Mouse (Mus musculus) 3T3-L1 (cell line): ENCODE results near the gene Bcr.

Source experiments
- DNase-seq: peaks from one replicate; pipeline ENCODE4 v3.0.0-alpha.2; 2015; ENCODE audit warnings: low read depth, low spot score

Gene Bcr

DNA sequence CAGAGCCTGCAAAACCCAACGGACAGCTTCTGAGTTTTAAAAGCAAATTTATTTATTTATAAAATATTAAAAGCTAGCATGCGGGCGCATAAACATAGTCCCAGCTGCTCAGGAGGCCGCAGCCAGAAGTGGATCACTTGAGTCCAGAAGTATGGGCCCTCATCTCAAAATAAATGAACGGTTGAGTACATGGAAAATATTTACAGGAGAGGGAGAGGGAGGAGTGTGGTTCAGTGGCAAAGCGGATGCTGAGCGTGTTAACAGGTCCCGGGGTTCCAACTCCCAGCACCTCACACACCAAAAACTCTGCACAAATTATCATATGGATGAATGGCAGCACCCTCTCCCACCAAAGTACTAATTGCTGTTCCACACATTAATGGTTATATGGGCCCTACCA lies 2.1 kb upstream of the Bcr start:
- DNase-seq = no peak

DNA sequence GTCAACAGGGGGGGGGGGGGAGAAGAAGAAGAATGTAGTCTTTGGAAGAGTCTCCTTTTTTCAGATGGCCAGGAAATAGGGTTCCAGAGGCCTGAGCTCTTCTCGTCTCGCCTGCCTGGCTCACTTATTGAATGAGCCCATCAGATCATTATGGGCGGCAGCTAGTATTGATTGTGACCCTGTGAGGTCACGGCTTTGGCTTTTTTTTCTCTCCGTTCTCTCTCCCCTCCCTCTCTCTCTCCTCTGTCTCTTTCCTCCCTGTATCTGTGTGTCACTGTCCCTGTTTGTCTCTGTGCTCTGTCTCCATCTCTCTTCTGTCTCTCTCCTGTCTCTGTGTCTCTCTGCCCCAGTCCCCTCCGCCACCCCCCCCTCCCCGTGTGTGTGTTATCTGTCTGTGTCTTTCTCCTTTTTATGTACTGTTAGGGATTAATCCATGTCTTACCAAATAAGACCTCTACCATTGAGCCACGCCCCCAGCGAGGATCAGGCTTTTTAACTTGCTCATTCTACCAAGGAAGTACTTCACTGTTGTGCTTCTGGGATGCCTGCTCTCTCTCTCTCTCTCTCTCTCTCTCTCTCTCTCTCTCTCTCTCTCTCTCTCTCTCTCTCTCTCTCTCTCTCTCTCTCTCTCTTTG lies 1.5 kb upstream of the Bcr start:
- peak; percentile 33 for DNase-seq

DNA sequence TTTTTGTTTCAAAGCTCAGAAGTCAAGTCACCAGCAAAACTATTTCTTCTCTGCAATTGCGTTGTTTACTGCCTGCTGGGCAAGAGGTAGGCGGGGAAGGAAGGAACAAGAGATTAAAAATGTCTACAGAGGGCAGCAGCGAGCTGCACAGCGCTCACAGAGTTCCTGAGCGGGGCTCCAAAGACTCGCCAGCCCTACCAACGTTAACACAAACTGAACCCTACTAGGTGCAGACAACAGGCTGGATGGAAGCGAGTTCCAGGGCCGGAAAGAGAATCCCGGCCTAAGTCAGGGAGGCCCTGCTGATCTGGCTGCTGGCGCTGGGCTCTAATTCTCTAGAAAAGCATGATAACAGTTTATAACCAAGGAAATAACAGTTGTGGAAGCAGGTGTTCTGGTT lies 996 bp upstream of the Bcr start:
- DNase-seq = peak; percentile 88

DNA sequence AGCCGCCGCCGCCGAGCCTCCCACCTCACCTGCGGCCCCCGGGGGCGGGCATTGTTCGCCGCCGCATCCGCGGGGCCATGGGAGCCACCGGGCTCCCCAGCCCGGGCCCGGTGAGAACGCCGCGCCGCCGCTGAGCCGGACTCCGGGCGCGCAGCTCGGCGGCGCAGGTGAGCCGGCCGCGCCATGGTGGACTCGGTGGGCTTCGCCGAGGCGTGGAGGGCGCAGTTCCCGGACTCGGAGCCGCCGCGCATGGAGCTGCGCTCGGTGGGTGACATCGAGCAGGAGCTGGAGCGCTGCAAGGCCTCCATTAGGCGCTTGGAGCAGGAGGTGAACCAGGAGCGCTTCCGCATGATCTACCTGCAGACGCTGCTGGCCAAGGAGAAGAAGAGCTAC lies 447 bp downstream of the Bcr start:
- DNase-seq = no peak

DNA sequence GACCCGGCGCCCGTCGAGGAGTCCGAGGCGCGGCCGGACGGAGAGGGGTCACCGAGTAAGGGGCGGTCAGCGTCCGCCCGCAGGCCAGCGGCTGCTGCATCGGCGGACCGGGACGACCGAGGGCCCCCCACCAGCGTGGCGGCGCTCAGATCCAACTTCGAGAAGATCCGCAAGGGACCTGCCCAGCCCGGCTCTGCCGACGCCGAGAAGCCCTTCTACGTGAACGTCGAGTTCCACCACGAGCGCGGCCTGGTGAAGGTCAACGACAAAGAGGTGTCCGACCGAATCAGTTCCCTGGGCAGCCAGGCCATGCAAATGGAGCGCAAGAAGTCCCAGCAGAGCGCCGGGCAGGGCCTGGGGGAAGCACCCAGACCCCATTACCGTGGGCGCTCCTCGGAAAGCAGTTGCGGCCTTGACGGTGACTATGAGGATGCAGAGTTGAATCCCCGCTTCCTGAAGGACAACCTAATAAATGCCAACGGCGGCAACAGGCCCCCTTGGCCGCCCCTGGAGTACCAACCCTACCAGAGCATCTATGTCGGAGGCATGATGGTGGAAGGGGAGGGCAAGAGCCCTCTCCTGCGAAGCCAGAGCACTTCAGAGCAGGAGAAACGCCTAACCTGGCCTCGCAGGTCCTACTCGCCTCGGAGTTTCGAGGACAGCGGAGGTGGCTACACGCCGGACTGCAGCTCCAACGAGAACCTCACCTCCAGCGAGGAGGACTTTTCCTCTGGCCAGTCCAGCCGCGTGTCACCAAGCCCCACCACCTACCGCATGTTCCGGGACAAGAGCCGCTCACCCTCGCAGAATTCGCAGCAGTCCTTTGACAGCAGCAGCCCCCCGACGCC lies 1.2 kb downstream of the Bcr start:
- DNase-seq = no peak

DNA sequence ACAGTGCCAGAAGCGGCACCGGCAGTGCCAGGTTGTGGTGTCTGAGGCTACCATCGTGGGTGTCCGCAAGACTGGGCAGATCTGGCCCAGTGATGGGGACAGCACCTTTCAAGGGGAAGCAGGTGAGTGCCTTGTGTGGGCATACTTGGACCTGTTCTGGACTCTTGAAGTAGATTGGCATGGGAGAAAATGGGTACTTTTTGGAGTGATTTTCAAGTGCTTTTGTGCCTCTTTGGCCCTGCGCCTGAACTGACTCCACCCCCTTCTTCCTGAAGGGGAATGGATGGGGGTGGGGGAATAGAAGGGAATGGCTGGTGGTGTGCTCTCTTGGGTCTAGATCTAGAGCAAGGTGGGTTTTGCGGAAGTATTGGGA lies 1.8 kb downstream of the Bcr start:
- DNase-seq = no peak

DNA sequence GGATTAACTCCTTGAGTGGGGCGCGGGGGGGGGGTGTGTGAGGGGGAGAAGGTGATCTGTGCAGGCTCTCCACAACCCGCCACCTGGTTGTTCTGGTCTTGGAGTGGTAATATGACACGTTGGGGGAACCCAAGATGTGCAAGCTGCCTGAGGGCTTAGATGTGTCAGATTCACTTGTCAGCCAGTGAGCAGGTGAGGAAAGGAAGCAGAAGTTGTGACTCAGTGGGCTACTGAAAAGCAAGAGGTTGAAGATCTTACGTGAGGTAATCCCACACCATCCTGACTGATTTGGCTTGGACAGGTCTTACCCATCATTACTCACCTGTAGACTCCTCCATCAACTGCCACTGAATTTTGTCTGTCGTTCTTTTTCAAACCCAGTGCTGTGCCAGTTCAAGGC lies 2.2 kb downstream of the Bcr start:
- peak; percentile 29 for DNase-seq

DNA sequence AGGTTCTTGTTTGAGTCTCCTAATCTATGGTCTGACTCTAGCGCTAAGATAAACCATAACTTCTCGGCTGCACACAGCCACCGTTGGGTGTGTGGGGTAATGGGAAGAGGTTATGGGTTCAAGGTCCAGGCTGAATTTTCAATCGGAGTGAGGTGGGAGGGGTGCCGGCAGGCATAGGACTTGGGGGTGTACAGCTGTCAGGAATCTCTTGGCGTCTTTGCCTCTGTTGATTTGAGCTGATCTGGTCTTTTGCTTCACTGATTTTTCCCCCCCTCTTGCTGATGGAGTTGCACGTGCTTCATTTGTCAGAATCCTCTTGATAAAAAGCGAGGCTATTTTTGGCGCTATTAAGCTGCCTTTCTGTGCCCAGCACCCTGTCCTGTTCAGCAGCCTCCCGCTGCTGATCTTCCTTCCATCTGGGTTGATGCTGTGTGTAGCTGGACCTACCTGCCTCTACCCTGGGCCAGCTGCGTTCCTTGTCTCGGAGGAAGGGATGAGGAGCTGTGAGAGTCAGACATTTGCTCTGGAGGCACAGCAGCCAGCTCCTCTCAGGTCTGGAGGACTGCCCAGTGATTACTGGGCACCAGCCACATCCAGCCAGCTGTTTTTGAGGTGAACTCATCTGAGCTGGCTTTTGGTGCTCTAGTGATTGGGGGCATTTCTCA lies 3.0 kb downstream of the Bcr start:
- DNase-seq = peak; percentile 59

DNA sequence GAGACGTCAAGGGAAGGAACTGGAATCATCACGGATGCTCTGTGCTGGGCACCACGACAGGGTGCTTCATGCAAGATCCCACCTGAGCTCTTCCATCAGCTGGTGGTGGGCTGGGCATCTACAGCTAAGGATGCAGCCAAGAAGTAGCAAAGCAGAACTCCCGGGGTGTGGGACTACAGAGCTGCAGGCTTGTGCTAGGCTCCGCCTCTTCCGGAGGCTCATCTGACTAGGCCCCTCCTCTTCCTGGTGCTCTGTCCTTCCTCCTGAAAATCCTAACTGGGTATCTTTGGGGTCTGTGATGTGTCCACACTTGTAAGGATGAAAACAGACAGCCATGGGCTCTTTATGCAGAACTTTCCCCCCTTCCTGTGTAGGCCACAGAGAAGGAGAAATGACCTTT lies 5.3 kb downstream of the Bcr start:
- DNase-seq = no peak

DNA sequence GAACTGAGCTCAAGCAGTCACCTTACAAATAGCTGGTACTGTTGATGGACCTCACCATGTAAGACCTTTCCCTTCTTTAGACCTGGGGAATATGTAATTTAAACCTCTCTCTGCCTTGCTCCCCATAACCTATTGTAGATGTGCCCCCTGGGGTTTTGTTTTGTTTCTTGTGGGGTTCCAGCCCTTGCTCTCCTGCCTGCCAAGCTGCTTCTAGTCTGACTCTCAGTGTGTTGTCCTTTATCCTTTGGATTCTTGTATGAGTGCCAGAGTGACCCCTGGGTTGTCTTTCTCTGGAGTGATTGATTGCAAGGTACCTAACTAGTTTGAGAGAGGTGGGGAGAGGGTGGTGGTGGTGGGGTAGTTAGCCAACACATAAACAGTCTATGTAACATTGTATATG lies 7.1 kb downstream of the Bcr start:
- DNase-seq = no peak

DNA sequence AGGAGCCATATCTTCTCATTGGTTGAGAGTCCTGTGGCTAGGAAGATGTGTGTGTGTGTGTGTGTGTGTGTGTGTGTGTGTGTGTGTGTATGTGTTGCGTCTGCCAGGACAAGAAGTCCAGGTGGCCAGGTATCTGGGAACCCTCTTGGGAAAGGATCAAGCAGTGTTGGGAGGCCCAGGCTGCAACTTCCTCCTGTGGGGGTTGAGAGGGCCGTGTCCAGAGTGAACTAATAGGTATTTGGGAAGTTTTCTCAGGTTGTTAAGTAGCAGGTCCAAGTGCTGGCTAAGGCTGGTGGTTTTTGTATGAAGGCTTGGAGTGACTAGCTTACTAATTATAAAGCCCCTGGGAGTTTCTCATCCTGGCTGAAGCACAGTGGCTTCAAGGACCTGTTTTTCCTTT lies 7.7 kb downstream of the Bcr start:
- no peak for DNase-seq

DNA sequence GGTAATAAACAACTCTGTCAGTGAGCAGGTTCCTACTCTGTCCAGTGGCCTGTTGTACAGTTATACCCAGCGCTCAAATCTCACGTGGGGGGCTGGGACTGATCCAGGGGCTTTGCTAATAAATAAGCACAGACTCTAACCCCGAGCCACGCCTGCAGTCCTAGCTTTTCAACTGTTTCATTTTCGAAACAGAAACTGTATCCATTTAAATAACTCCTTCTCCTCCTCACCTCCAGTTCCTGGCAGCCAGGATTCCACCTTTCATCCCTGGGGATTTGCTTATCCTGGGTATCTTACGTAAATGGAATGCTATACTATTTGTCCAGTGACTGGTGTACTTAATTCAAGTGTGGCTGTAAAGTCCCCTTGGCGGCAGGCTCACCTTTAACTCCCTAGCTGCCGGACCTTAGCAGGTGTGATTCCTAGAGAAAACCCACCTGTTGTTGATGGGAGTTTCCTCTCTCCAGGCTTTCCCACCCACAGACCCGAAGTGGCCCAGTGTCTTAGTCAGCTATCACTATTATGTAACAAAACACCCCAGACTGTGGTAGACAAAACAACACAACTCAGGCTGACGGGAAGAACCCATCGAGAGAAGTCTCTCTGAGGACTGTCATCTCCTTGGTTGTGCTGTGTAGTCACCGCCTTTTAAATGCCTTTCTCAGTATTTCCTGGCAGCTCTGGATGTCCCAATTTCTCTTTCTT lies 8.4 kb downstream of the Bcr start:
- DNase-seq = no peak

DNA sequence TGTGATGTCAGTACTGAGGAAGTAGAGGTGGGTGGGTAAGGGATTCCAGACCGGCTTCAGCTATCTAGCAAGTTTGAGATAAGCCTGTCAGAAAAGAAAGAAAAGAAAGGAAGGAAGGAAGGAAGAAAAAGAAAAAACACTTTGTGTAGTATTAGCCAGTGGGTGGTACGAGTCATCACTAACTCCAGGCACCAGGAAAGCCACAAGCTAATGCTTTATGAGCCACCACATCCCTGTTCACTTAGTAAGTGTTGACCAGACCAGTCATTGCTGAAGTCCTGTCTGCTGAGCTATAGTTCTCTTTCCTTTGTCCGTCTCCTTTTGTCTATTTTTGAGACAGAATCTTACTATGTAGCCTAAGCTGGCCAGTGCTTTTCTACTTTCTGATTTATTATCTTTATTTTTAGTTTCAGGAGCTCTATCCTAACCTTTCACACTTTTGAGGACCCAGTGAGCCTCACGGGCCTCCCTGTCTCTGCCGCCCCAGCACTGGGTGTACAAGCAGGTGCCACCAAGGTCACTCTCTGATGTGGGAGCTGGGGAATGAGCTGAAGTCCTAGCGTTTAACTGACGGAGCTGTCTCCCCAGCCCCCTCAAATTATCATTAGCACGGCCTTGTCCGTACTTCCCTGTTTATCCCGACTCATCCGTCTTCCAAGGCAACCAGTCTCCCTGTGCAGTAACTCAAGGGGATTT lies 10.0 kb downstream of the Bcr start:
- DNase-seq = peak; percentile 60

DNA sequence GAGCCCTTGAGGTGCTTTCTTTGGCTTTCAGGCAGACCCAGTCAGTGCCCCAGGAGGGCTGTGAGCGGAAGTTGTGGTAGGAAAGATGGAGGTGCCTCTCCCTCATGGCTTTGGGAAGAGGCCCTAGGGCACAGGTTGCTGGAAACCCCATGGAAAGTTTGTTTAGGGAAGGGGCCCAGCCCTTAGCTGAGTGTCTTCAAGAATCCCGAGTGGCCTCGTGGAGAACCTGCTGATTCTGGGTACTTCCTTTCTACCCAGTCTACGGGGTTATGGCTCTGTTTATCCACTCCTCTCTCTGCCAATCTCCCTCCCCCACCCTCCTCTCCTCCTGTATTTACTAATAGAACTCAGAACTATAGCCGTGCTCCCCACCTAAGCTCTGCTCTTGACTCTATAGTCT lies 15.3 kb downstream of the Bcr start:
- no peak for DNase-seq

DNA sequence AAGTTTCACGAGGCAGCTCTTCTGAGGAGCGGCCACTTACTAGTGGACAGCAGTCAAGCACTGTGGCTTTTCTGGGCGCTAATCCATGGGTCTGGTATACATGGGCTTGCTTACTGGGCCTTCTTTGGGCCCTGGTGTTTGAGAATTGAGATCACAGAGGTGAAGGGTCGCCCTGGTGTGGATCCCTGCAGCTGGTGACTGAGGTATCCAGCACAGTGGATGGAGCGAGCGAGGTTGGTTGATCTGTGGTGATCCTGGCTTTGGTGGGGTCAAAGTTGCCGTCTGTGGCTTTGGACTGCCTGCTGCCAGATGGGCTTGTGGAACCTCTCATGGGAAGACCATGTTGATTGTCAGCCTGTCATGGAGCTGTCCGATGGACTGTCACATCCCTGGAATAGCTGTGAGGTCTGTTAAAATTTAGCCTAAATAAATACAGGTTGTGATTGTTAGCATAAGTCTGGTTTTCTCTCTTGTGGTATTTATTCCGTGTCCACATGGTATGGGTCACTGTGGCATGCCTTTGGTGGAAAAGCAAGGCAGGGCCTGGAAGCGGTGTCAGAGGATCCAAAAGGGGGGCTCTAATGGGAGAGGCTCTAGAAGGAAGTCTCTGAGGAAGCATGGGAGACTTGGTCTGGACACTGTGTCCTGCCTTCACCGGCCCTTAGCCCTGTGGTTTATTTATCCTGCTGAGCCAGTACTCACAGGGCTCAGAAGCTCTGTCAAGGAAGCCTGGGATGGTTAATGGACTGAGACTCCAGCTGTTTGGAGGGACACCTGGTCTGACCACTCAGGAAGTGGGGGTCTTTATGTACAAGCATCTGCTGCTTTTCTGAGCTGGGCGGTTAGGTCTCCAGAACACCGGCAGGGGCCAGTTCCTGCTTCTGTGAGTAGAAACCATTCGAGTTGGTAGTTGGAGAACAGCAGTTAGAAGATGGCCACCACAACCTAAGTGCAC lies 18.1 kb downstream of the Bcr start:
- no peak for DNase-seq

DNA sequence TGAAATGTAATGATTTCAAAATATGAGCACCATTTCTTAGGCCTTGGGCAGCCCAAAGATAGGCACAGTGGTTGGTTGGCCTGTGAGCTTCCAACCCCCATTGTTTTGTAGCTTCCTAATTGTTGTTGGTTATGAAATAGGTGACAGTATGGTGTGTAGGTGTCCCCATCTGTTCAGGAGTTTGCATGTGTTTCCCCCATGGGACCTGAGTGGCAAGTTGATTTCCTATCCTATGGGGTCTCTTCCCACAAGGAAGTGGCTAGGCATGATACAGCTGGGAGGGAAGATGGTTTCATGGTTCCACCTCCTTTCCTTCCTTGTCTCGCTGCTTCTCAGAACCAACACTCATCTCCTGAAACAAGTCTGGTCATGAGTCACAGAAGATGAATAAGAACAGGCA lies 24.9 kb downstream of the Bcr start:
- no peak for DNase-seq

DNA sequence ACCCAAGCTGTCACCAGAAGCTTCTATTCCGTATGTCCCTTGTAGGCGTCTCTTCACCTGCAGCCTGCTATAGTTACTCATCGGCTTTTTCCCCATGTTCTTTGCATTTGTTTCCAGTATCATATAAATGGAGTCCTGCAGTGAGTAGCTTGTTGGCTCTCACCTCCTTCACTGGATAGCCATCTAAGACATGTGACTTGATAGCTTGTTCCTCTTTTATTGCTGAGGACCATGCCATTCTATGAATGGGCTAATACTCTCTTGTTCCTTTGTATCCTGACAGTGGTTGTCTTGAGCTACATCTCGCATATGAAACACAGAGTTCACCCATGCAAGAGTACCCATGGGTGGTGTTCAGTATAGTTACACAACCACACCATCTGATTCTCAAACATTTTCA lies 28.1 kb downstream of the Bcr start:
- DNase-seq = no peak

DNA sequence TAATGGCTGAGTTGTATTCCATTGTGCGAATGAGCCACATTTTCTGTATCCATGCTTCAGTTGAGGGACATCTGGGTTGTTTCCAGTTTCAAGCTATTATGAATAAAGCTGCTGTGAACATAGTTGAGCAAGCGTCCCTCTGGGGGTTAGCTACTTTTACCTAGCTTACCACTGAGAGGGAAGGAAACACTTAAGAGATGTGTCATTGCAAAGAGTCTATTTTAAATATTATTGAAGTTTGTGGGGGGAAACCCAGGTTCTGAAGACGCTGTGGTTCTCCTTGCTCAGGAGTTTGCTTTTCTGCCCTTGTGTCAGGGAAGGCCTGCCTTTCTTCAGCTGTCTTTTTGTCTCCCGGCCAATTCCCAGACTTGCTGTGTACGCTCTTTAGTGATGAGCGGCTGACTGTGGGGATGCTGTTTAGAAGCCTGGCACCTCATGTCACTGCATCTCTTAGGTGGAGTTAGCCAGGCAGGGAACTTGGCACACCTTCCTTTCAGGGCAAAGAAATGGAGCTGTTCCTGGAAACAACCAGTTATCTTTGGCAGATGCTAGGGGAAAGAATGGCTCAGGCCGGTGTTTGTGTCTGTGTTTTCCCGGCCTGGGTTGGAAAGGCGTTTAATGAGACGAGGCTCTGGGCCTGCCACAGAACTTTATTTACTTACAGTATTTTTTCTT lies 31.2 kb downstream of the Bcr start:
- DNase-seq = peak; percentile 78

DNA sequence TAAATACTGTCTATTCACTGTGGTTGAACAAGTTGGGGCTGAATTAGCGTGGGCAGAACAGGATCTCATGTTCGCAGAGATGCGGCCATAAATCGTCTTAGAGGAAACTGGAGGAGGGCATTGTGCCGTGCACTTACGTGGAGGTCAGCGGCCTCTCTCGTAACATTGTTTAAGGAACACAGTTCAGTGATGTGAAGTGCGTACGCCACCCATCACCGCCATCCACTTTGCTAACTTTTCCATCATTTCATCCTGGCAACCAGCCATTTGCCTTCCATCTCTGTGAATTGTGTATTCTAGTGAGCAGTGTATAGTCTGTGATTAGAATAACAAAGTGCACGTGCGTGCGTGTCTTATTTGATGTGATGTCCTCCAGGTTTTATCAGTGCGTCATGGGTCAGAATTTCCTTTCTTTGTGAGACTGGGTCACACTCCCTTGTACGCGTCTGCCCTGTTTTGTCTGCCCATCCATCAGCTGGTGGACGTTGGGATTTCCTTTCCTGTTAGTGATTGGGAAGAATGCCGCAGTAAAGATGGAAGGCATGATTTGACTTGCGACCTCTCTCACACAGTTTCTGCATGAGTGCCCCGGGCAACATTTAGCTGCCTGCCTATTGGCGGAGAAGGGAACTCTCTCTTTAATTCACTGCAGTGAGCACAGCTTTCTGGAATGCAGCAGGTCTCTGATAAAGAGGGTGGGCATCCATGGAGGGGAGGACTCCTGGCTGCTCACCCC lies 33.0 kb downstream of the Bcr start:
- no peak for DNase-seq
